Mouse (Mus musculus) frontal cortex, adult (tissue): ENCODE measurements around the gene Gm17387.
A peak's percentile ranks its signal among the peaks of the same experiment; 100 is the strongest.

ENCODE experiments used
- ATAC-seq: cut with Nextera tagmentation; 2 replicates; pipeline ENCODE4 v1.9.2; 2017; ENCODE audit warnings: mild to moderate bottlenecking, moderate library complexity, mixed read lengths; ENCODE audit not compliant: low TSS enrichment

Gm17387 gene

DNA sequence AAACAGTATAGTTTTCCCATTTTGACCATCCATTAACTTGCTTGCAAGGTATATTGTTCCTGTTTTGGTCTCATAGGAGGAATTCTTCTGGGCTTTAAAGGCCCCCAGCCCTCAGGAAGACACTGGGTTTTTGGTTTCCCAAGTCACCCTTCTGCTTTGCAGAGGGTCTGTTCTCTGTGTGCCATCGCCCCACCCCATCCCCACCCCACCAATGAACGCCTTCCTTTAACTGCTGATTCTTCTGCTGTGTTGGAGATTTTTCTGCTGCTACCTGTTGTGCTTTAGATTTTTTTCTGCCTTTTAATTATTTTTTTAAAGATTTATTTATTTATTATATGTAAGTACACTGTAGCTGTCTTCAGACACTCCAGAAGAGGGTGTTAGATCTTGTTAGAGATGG is at the start of gene Gm17387:
TSS of gene Gm17387 (plus strand) at position 301 of the 400 bp plus-strand sequence.
- no peak for ATAC-seq

DNA sequence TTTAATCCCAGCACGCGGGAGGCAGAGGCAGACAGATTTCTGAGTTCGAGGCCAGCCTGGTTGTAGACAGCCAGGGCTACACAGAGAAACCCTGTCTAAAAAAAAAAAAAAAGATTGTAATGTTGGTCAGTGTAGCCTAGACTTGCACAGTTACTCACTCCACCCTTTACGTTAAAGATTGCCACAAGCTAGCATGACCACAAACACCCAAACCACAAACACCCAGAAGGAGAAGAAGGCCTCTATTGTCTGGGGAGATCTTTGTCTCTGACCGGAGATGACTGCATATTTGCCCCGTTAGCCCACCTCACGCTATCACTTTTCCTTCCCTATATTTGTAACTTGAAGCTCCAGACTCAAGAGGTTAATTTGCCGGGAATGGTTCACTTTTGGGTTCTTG is 47.2 kb upstream of the Gm17387 start:
- ATAC-seq: no peak

DNA sequence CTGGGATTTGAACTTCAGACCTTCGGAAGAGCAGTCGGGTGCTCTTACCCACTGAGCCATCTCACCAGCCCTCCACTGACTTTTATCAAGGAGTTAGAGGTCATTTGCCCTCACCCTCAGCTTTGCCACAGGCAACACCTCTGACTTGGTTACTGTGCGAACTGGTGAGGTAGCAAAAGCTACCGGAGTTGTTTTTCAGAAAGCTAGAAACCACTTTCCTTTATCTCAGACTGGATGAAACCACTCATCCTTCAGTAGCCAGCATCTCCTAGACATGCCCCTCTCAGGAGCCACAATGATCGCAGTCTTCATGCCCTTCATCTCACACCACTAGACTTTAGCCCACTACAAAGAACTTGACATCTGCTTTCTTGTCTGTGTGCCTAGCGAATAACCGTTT is 46.0 kb upstream of the Gm17387 start:
- ATAC-seq: no peak

DNA sequence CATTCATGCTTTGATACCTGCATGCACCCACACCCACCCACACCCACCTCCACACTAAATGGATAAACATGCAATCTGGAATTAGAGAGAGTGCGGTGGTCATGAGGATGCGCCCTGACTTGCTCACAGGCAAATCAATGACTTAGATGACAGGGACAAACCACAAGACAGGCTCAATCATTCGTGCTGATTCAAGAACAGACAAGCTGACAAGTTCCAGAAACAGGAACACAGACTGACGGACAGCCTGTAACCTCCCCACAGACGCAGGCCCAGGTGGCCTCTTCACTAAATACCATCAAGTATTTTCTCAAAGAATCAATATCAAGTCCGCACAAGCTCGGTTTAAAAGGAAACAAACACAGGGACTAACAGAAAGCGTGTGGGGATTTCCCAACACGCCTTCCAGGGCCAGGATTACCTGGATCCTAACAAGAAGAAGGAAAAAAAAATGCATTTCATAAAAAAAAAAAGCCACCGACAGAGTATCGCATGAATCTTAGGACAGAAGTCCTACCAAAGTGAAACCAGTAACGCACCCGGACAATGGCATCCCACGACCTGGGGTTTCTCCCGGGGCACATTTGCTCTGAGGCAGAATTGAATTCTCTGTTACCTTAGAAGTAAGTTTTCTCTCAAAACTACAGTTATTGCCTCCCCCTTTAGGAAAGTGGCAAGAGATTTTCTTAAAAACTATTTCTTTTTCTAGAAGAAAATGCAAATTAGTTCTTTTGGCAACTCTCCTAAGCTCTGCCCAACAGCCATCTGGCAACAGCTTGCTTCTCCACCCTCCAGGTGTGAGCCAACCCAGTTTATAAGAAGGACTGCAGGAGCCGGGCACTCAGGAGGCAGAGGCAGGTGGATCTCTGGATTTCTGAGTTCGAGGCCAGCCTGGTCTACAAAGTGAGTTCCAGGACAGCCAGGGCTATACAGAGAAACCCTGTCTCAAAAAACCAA is 41.5 kb upstream of the Gm17387 start:
- peak; percentile 38; the same call in 1 of the 2 replicates for ATAC-seq

DNA sequence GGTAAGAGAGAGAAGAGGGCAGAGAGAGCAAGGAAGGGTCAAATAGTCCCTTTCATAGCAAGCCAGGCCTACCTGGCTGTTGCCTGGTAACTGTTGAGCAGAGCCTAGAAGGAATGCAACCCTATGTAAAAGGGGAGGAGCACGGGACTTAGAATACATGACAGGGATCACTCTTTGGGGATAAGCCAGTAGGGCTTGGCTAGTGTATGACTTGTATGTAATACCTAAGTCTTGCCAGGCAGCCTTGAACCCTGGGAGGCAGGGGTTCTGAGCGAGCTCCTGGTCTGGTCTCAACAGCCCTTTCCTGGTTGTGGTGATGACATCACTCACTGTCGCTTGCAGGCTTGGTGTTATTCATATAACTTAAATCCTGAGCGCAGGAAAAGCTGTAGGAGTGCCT is 39.9 kb upstream of the Gm17387 start:
- no peak; the same call in 1 of the 2 replicates for ATAC-seq

DNA sequence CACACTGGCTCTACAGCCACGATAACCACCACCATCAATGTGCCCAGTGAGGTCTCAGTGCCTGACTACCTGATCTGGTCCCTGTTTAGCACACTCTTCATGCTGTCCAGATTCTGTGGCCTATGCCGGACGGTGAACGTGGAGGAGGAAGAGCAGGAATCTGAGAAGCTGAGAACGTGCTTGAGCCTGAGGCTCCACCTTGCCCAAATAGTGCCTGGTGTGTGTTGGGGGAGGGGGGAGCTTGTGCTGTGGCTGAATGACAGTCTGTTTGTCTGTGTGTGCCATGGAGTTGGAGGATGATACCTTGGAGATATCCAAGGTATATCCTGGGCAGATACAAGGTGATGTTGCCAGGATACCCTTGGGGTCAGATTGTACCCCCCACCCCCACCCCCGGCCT is 38.7 kb upstream of the Gm17387 start:
- no peak for ATAC-seq

DNA sequence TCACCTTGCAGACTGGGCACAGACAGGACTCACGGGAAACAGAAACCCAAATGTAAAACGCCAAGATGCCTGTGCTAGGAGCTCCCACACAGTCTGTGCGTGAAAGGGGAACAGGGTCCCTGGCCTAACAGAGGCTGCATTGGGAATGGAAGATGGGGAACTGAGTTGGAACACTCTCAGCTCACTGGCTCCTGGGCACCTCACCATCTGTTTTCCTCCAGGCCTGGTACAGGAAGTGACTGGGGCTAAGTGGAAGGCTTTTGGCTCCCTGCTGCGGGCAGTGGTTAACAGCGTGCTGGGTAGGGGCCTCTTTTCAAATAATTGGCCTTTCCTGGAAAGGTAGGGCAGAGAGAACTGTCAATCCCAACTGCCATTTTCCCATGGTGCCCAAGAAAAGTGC is 38.3 kb upstream of the Gm17387 start:
- ATAC-seq: no peak

DNA sequence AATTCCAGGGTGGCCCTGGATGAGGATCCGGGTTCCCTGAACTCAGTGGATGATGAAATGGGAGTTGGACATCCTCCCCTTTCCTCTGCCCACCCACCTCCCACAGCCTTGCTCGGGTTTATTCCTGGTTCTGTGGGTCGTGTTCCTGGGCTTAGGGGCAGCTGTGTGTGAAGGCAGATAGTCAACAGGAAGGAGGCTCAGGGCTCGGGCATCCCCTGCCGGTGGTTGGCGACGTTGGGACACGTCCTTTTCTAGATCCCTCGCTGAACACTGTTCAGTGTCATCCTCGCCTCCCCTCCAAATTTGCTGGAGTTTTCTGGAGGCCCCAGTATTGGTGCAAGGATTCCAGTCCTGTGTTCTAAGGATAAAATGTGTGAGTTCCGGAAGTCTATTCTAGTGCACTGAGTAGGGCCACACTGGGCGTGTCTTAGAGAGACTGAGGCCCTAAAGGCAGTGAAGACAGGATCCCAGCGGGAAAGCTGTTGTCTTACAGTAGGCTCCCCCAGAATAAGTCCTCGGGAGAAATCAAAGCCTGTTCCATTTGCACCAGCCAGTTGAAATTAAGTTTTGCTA is 37.7 kb upstream of the Gm17387 start:
- ATAC-seq: no peak

DNA sequence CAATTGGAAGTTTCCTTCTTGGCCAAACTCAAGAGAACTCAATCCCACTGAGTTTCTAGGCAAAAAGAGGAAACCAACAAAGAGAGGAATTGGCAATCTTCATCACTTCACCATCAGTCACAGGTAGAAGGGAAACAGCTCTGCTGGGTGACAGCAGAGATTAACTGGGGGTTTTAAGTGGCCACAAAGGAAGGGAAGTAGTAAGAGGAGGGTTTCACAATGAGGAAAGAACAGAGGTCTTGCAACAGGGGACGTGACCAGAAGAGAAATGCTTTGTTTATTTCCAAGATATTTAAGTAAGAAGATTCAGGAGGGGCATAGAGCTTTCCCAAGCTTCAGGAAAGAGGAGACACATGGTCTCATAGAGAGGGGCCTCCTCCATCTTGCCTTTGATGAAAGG is 31.1 kb upstream of the Gm17387 start:
- ATAC-seq: no peak

DNA sequence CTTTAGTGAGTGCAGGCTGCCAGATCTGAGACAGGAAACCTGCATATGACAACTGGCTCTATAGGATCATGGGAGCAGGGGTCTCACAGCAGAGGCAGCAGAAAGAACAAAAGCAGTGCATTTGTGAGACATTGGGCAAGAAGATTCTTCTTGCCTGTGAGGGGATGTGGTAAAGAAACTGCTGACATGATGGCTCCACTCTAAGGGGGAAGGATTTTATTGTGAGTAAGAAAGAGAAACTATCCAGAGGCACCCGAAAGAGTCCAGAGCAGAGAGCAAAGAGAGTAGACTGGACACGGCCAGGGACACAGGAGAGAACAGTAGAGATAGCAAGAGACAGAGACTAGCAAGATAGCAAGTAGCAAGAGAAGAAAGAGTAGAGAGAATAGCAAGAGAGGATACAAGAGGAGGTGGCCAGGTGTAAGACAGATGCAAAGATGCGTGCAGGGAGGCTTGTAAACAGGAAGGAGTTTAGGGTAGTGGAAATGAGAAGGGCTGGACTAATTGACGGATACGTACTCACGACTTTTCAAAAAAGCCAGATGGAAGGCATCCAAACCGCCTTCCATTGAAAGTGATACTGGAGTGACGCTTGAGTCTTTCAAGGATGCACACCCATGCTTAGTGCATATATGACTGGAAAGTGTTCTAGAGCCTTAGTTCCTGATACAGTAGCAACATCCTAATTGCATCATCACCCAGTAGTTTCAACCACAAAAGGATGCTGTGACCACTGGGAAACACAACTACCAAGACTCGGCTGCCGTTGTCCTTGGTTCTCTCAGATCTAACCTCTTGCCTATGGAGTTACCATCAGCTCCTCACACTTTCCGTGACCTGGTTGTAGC is 29.9 kb upstream of the Gm17387 start:
- ATAC-seq: no peak

DNA sequence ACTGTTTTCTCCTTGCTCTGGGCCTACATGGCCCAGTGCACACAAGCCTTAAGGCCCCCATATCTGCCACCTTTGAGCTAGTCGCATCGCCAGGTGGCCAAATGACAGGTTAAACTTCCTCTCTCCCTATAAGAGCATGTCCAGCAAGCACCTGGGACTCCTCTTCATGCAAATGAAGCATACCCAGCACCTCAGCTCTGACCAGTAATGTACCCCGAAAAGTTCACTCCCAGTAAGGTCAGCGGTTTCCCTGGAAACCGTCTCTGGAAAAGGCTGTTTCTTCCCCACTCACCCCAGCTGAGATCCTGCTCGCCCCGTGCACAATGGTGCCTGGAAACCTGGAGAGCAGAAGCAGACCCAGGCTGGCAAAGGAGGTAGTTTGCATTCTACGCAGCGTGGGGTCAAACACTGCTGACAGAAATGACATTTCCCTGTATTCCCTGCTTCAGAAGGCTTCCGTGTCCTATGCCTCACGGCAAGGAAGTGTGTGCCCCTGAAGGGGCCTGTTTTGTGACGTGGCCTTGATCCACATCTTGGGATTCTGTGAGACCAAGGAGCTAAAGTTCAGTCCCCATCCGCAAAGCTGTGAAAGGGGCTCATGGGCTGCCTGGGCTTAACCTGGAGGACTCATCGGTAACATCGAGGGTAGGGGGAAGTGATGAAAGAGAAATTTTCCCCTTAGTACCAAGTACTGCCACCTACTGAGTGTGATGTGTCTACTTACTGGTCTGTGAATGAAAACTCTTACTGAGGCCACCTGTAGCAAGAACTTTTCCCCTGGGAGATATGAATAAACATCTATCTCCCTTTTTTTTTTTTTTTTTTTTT is 27.8 kb upstream of the Gm17387 start:
- no peak for ATAC-seq

DNA sequence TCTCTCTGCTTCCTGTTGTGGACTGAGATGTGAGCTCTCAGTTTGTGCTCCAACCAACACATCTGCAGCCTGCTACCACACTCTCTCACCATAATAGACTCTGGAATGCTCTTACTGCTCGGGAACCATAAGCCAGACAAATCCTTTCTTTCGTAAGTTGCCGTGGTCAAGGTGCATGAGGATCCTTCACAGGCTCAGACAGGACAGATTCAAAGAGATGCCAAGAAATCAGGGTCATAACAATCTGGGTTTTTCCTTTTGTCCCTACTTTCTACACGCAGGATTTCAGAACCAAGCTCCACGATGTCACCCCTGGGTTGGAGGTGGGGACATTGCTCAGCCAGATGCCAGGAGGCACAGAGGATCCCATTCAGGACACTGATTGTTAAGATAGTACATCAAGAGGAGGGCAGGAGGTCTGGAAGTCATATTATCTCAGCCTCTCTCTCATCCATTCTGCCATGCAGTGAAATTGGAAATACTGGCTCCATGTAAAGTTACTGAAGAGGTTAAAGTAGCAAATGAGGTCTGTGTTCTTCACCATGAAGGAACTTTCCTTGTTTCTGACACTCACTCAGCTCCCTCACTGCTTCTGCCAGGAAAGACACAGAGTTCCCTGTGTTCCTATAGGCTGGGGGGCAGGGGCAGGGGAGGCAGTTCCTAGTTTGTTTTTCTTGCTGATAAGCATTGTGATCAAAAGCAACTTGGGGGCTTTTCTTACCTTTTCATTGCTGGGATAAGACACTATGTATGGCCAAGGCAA is 25.5 kb upstream of the Gm17387 start:
- no peak for ATAC-seq

DNA sequence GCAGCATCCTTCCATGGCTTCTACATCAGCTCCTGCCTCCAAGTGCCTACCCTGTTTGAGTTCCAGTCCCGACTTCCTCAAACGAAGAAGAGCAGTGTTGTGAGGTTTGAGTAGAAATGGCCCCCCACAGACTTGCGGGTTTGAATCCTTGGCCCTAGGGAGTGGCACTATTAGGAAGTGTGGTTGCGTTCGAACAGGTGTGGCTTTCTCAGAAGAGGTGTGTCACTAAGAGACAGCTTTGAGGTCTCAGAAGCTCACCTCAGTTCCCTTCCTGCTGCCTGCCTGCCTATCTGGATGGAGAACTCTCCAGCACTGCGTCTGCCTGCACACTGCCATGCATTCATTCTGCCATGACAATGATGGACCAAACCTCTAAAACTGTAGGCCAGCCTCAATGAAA is 22.5 kb upstream of the Gm17387 start:
- no peak for ATAC-seq

DNA sequence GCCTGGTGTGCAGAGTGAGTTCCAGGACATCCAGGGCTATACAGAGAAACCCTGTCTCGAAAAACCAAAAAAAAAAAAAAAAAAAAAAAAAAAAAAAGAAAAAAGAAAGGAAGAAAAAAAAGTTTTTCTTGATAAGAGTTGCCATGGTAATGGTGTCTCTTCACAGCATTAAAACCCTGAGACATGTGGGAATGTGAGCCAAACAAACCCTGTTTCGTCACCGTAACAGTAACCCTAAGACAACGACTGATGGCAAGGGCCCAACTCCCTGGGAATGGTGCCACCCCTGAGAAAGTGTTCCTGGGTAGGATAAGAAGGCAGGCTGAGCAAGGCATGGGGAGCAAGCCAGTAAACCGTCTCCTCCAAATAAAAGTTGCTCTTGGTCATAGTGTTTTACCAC is 22.0 kb upstream of the Gm17387 start:
- ATAC-seq: no peak

DNA sequence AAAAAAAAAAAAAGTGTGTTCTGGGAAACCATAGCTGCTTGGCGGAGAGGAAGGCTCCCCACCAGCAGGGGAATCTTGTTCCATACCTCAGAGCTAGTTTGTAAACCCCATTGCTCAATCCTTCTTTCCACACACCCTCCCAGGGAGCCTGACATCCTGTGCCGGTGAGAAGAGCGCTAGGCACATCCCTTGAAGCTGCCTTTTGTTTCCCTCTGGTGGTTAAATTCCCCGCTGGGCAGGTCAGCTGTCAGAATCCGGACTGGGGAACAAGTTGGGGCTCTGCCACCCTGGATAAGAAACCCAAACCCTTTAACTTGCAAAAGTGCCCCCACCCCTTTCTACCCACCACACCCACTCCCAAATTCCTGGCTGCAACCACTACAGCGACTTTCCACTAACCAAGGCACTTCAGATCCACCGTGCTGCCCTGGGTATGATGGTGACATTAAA is 20.6 kb upstream of the Gm17387 start:
- ATAC-seq: no peak

DNA sequence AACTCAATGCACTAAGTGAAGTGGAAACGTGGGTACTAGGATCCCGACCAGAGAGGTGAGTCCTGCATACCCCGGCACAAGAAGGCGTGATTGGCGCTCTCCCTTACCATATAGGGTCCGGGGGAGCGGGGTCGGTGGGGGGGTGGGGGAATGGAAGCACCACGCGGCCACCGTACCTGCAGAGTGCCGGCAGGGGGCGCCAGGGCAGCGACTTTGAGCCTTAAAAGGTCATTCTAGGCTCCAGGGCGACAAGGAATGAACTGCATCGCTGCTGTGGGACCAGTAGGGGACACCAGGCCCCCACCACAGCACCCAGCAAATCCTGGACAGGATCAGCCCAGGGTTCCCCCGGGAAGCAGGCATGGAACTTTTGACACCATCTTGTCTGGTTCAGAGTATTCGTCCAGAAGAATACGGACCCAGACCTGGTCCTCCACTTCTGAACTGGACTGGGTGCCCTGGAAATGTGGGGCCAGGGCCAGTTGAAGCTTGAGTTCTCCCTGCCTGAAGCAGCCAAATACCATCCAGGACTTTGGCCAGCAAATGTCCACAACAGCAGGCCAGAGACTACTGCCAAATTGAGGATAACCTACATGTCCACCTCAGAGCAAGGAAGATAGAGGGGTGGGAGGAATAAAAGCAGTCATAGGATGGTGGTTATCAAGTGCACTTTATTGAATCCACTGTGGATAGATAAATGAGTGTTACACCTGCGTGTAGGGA is 19.8 kb upstream of the Gm17387 start:
- ATAC-seq: no peak

DNA sequence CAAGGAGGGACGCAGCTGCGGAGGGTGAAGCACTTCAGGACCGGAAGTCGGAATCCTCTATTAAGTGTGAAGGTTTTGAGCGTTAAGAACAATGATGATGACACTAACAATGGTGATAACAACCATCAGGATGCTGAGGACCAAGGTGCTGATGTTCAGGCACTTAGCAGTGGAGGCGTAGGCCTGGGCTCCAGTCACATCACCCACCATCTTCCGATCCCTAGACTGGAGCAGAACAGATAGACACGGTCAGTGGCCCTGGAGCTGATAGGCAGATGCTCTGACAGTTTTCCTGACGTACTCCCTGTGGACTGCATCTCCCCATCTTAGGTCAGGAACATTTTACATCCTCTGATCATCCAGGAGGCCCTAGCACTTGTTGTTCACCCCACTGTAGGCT is 19.3 kb upstream of the Gm17387 start:
- ATAC-seq: no peak

DNA sequence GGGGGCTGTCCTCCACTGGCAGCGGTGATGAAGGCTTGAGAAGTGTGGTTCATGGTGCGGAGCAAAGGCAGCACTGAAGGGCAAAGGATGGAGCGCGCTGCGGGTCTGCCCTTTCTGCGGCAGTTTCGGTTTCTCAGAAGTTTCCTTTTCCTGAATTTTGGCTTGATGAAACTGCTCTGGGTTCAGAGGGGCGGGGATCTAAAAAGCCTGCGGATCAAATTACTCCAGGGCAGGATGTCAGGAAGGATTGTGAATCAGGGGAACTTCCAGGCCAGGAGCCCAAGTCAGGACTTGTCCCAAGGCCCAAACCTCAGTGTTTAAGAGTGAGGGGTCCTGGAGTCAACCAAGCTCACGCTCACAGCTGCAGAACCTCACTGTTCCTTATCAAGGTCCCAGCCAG is 18.3 kb upstream of the Gm17387 start, which contains the start of gene Ifitm3:
TSS of gene Ifitm3 (minus strand) at position 178 of the 400 bp plus-strand sequence.
- ATAC-seq: no peak

DNA sequence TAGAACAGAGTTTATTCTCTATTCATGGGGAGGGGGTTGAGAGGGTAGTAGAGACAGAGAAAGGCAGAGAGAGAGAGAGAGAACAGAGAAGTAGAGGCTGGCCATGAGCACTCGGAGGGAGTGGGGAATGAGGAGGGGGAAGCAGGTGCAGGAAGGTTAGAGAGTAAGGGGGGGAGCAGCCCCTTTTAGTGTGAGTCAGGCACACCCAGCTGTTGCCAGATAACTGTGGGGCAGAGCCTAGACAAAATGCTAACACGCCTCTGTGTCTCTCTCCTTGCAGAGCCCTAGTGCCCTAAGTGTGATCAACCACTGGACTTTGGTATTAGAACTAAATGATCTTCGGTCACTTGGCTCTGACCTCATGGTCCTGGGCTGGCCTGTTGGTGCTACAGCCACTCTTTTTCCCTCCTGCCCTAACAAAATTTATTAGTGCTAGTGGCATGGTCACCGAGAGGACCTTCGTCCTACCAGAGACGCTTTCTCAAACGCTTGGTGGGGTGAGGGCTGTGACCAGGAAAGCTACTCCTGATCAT is 17.6 kb upstream of the Gm17387 start:
- no peak for ATAC-seq
